8 mouse cellular contexts compared by ENCODE assay signal in the genomic region with DNA sequence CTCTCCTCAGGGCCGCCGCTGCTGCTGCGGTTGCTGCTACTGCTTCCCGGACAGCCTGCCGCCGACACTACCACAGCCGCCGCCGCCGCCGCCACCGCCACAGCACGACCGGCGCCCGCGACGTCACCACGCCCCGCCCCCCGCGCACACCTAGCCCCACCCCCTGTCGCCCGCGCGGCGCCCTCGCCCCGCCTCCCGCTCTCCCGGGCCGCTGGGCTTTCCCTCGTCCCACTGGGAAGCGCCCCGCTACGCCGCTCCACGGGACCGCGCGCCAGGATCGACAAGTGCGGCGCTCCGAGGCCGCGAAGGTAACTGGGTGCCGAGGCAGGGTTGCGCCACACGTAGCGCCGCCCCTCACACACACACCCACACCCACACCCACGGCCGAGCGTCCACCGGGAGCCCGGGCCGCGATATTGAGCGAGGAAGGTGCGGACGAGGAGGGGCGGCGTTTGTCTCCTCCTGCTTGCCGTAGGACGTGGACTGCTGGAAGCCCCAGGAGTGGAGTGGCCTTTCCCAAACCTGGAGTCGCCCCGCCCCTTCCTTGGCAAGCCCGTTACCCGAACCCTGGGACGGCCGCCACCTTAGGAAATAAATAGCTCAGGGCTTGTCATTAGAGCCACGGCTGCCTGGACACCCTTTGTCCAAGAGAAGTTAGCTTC. TPM values are rescaled to one million over a fixed set of nuclear protein-coding genes. Genes with fewer than 3 reads are reported as not detected.
DNase-seq lines count a peak whose midpoint lies in the region; ATAC-seq lines count a peak whose summit lies in the region.

A gene (minus strand): TSS at position 134 of the 662 bp plus-strand sequence.

- intact Hi-C loops in gastrocnemius, postnatal 14 days (cut with DNase I; ENCODE audit: low total_unique reads), result loop anchor here (5.0 kb wide), 1 partner anchor 49 kb away; no protein-coding TSS in a partner anchor
- intact Hi-C loops in left cerebral cortex, postnatal 10 days (cut with DNase I), result loop anchor here (5.0 kb wide), 2 partner anchors 51 to 54 kb away; a partner anchor contains a TSS

- DNase-seq in adrenal gland, adult (ENCODE audit: inconsistent age in 2 of 2, low spot score in 1 of 2), result peak; percentile 96 to 99
- peak; percentile 95 for DNase-seq in embryo, embryonic 10.5 days (ENCODE audit: low spot score)
- peak; percentile 97 for DNase-seq in gastrocnemius, postnatal 14 days
- peak; percentile 88 to 97 for DNase-seq in left cerebral cortex, postnatal 10 days (ENCODE audit: extremely low spot score in 1 of 2, low spot score in 2 of 2)
- peak; percentile 93 for DNase-seq in right cerebral cortex, postnatal 25 days
- peak; percentile 89 to 95 for DNase-seq in urinary bladder, postnatal 4 days (ENCODE audit: low spot score in 2 of 2)

- ATAC-seq in inflammation-experienced regulatory T-cells, adult 6 months, result peak; percentile 76
- ATAC-seq in megakaryocyte-erythroid progenitor cell, adult 5-6 weeks (replicated peaks; ENCODE audit: low FRiP score, low TSS enrichment, poor library complexity, severe bottlenecking), result peak; percentile 92

RNA-seq across cellular contexts. Expression of the gene that starts here (rescaled TPM):
- 10 to 100 TPM; 19.3 to 21.2 TPM for total RNA-seq in gastrocnemius, postnatal 14 days (2021)
- polyA plus RNA-seq in inflammation-experienced regulatory T-cells, adult 6 months (2017; shearing (Covaris generic)), result 1 to 10 TPM; 6.8 to 7.8 (median 7.3) TPM
- 100 to 1,000 TPM; 127 to 131 TPM for total RNA-seq in left cerebral cortex, postnatal 10 days (2021)
- total RNA-seq in megakaryocyte-erythroid progenitor cell, adult 5-6 weeks (2014; fragmentation: Nextera tagmentation), result 12.8 and 13.5 TPM in 2 replicates
- 13.5 and 22.3 TPM in 2 replicates for total RNA-seq in megakaryocyte-erythroid progenitor cell, adult 5-6 weeks (2017)

Comparison
In these comparisons a context has a peak if more than half of its experiments do, and no peak if none do; other contexts are left out.
1. Peak in every context shown above with its lines: DNase-seq and ATAC-seq.
2. RNA of the gene that starts here (total RNA-seq): 127 to 131 TPM in left cerebral cortex, postnatal 10 days; 19.3 to 21.2 TPM in gastrocnemius, postnatal 14 days and 12.8 to 22.3 TPM in megakaryocyte-erythroid progenitor cell, adult 5-6 weeks; every median in the first group is over 4 times any median in the second.